Mouse (Mus musculus) midbrain, embryonic 15.5 days (tissue): ENCODE measurements at regions not wholly inside any gene's neighbourhood (a gene's known extent, or its start where the extent isn't known, plus 50 kb on each side); places are given as distances from the start of the nearest gene placed in this dataset.
"Not testable (repeated sequence)": the region's sequence is repeated elsewhere in the genome, so short reads cannot be mapped to it uniquely, and the experiment has no call there.

Source experiments
- ATAC-seq: fragments of 200-750 bp; cut with Nextera tagmentation; replicated peaks from 2 replicates; pipeline ENCODE4 v1.8.0; 2017; ENCODE audit warnings: moderate TSS enrichment
- H3K27ac ChIP-seq: fragments of 300-500 bp; sonication (generic); 2 replicates; pipeline ENCODE4 v1.5.1; 2015; ENCODE audit warnings: mild to moderate bottlenecking, inconsistent platforms
- H3K27me3 ChIP-seq: fragments of 300-500 bp; sonication (generic); replicated peaks from 2 replicates; pipeline ENCODE4 v1.6.1; 2015; ENCODE audit warnings: inconsistent platforms
- H3K36me3 ChIP-seq: fragments of 300-500 bp; sonication (generic); replicated peaks from 2 replicates; pipeline ENCODE4 v1.6.1; 2015; ENCODE audit warnings: inconsistent platforms
- H3K4me1 ChIP-seq: fragments of 300-500 bp; sonication (generic); 2 replicates; pipeline ENCODE4 v1.6.1; 2015; ENCODE audit warnings: inconsistent platforms
- H3K4me2 ChIP-seq: fragments of 300-500 bp; sonication (generic); 2 replicates; pipeline ENCODE4 v1.6.1; 2015; ENCODE audit warnings: inconsistent platforms, mild to moderate bottlenecking, moderate library complexity
- H3K4me3 ChIP-seq: fragments of 300-500 bp; sonication (generic); 2 replicates; pipeline ENCODE4 v1.5.1; 2015; ENCODE audit warnings: mild to moderate bottlenecking, inconsistent platforms
- H3K9ac ChIP-seq: fragments of 300-500 bp; sonication (generic); 2 replicates; pipeline ENCODE4 v1.6.1; 2015; ENCODE audit warnings: mild to moderate bottlenecking, inconsistent platforms
- H3K9me3 ChIP-seq: fragments of 300-500 bp; sonication (generic); 2 replicates; pipeline ENCODE4 v1.6.1; 2016; ENCODE audit warnings: inconsistent platforms
- WGBS: fragments of 180-500 bp; shearing (Covaris S2); methylation state at CpG from one replicate; pipeline ENCODE4 v1.1.7; 2015; ENCODE audit warnings: mixed read lengths; 5-methylcytosine and 5-hydroxymethylcytosine counted together

DNA sequence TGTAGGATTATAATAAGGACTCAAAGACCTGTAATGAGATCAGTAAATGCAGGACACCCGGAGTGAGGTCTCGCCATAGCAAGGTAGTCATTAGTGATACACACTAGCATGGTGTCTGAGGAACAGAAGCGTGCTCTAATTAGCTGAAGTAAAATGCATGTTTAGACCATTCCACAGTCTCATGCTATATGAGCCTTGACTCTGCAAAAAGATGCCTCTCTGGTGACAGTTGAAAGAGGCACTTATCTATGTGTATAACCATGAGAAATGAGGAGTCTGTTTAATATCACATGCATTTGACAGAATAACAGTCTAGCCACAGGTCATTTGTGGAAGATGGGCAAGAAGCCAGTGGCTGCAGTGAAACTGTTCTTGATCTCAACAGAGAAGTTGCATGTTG is 232.1 kb upstream of the Pex5l start:
- Histone ChIP-seq H3K27me3 (no peaks in the 10 kb centered on the region), H3K9ac (no peak overlapping the region), H3K27ac (no peak overlapping the region), H3K4me1 (no peaks in the 10 kb centered on the region), H3K36me3 (no peaks in the 10 kb centered on the region), H3K4me3 (no peak overlapping the region), H3K9me3 (no peaks in the 10 kb centered on the region), H3K4me2 (no peak overlapping the region)
- 76% methylated on average over 3 of the region's 3 CpGs for WGBS
- ATAC-seq: 0 out of 2 replicates have a peak, but pooled peaks have one; percentile 42

DNA sequence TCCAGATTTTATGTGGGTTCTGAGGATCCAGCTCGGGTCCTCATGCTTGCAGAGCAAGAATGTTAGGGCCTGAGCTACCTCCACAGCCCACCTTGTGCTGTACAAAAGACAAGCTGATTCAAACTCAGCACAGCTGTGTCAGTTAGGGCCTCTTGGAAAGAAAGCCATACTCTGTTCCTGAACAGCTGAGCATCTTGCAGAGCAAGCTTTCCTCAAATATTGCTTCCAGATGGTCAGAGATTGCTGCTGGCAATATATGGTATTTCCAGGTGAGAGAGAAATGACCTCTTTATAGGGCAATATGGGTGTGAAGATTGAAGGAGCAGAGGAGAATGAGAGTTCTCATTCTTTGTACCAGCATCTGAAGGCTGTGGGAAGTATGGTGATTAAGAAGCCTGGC is 229.8 kb upstream of the Pex5l start:
- WGBS: 81% methylated on average over 1 of the region's 1 CpGs
- no peaks in the 10 kb centered on the region for H3K27me3 ChIP-seq
- no peak overlapping the region for H3K9ac ChIP-seq
- H3K4me3 ChIP-seq: no peak overlapping the region
- no peaks in the 10 kb centered on the region for H3K36me3 ChIP-seq
- no peak overlapping the region for H3K27ac ChIP-seq
- H3K9me3 ChIP-seq: no peaks in the 10 kb centered on the region
- no peak overlapping the region for H3K4me2 ChIP-seq
- ATAC-seq: no peak
- H3K4me1 ChIP-seq: no peaks in the 10 kb centered on the region

DNA sequence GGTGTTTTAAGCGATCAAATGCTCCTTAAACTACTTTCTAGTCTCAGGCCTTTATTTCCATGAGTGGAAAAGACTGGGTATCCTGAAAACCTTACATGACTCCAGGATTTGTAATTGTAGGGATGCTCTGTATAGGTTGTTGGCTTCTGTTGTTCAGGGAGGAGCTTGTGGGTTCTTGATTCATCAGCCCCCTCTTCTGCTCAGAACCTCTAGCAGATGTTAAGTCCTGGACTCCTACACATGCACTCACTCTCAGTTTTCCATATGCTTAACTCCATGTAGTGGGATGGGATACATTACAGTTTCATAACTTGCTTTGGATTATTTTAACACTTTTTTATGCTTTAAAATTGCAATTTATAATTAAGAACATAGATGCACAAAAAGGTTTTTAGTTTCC is 220.5 kb upstream of the Pex5l start:
- Histone ChIP-seq H3K4me2 (no peak overlapping the region), H3K4me1 (no peaks in the 10 kb centered on the region), H3K27me3 (no peaks in the 10 kb centered on the region), H3K9ac (no peak overlapping the region), H3K4me3 (no peak overlapping the region), H3K27ac (no peak overlapping the region), H3K36me3 (no peaks in the 10 kb centered on the region), H3K9me3 (no peaks in the 10 kb centered on the region)
- WGBS: 92% methylated on average over 1 of the region's 1 CpGs
- ATAC-seq: no peak

DNA sequence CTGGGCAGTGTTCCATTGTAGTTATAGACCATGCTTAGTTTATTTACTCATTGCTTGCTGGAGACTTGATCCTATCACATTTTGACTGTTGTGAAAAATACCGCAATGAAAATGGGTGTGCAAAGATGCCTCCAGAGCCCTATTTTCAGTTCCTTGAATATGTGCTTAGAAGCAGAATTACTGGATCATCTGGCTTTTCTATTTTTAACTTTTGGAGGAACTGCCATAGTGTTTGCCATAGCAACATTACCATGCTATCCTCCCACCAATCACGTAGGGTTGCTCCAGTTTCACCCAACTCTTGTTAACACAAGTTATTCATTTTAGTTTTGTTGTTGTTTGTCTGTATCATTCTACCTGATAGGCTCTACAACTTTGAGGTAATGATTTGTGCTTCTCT is 217.0 kb upstream of the Pex5l start:
- 86% methylated on average over 2 of the region's 2 CpGs for WGBS
- no peaks in the 10 kb centered on the region for H3K36me3 ChIP-seq

DNA sequence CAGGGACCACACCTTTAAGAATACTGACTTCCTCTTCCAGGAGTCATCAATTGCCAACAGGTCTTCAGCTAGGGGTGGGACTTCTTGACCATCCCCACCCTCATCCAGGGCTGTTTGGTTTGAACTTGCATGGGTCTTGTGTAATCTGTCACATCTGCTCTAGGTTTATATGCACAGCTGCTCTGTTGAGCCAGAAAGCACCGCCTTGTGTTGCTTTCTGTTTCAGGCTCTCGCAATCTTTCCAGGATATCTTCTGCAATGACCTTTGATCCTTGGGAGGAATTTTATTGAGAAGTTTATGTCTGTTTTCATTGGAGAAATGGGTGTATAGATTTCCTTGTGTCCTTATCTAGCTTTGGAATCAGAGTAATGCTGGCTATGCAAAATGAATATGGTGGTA is 210.8 kb upstream of the Pex5l start:
- H3K4me3 ChIP-seq: no peak overlapping the region
- ATAC-seq: no peak
- H3K9ac ChIP-seq: no peak overlapping the region
- no peak overlapping the region for H3K4me2 ChIP-seq
- H3K36me3 ChIP-seq: no peaks in the 10 kb centered on the region
- H3K27me3 ChIP-seq: no peaks in the 10 kb centered on the region
- 95% methylated on average over 2 of the region's 2 CpGs for WGBS
- H3K9me3 ChIP-seq: no peaks in the 10 kb centered on the region
- H3K27ac ChIP-seq: no peak overlapping the region
- H3K4me1 ChIP-seq: no peaks in the 10 kb centered on the region

More for the DNA sequence above, 217.0 kb upstream of the Pex5l start:
- H3K4me2 ChIP-seq: no peak overlapping the region
- no peak overlapping the region for H3K9ac ChIP-seq
- no peak overlapping the region for H3K27ac ChIP-seq
- no peaks in the 10 kb centered on the region for H3K27me3 ChIP-seq
- ATAC-seq: no peak
- H3K9me3 ChIP-seq: no peaks in the 10 kb centered on the region
- H3K4me1 ChIP-seq: no peaks in the 10 kb centered on the region
- no peak overlapping the region for H3K4me3 ChIP-seq

DNA sequence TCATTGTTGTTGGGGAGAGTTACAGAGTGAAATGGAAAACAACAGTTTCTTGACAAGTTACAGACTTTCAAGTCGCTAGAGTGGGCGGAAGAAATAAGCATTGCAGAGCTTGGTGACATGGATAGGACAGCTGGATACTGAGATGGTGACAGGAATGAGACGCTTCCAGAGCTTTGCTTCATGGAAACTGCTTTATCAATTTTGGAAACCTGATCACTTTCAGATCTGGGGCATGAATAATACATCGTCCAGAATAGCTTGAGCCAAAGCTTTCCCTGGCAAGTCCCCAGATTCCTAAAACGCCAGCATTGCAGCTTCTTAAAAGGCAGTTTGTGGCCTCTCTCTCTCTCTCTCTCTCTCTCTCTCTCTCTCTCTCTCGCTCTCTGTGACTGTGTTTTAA is 207.9 kb upstream of the Pex5l start:
- WGBS: 62% methylated on average over 6 of the region's 6 CpGs
- Histone ChIP-seq H3K9me3 (no peaks in the 10 kb centered on the region), H3K4me2 (no peak overlapping the region), H3K27me3 (no peaks in the 10 kb centered on the region), H3K9ac (no peak overlapping the region), H3K27ac (no peak overlapping the region), H3K4me1 (no peaks in the 10 kb centered on the region), H3K4me3 (no peak overlapping the region), H3K36me3 (no peaks in the 10 kb centered on the region)
- no peak for ATAC-seq

DNA sequence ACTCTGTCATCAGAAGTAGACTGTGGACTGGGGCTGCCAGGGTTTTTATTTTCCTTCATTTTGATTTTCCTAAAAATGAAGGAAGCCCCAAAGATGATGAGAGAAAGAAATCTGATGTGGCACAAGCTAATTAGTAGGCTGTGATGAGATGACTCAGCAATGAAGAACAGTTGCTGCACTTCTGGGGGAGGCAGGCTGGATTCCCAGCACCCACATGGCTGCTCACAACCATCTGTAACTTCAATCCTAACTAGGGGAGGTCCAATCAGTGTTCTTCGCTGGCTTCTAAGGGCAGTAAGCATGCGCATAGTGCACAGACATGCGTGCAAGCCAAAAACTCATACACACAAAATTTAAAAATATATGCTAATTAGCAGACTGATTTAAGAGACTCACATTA is 191.0 kb upstream of the Pex5l start:
- Histone ChIP-seq H3K4me2 (no peak overlapping the region), H3K27me3 (no peaks in the 10 kb centered on the region), H3K4me1 (no peaks in the 10 kb centered on the region), H3K27ac (no peak overlapping the region), H3K9me3 (no peaks in the 10 kb centered on the region), H3K4me3 (no peak overlapping the region), H3K9ac (no peak overlapping the region), H3K36me3 (no peaks in the 10 kb centered on the region)
- 87% methylated on average over 3 of the region's 3 CpGs for WGBS
- no peak for ATAC-seq

DNA sequence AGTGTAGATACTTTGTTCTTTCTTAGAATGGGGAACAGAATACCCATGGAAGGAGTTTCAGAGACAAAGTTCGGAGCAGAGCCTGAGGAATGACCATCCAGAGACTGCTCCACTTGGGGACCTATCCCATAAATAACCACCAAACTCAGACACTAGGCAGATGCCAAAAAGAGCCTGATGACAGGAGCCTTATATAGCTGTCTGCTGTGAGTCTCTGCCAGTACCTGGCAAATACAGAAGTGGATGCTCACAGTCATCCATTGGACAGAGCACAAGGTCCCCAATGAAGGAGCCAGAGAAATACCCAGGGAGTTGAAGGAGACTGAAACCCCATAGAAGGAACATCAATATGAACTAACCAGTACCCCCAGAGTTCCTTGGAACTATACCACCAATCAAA is 174.6 kb upstream of the Pex5l start:
- H3K4me1 ChIP-seq, H3K27ac ChIP-seq, H3K9me3 ChIP-seq, H3K36me3 ChIP-seq, H3K27me3 ChIP-seq, H3K9ac ChIP-seq, H3K4me3 ChIP-seq, ATAC-seq, H3K4me2 ChIP-seq: not testable (repeated sequence)
- WGBS: 88% methylated on average over 1 of the region's 1 CpGs

DNA sequence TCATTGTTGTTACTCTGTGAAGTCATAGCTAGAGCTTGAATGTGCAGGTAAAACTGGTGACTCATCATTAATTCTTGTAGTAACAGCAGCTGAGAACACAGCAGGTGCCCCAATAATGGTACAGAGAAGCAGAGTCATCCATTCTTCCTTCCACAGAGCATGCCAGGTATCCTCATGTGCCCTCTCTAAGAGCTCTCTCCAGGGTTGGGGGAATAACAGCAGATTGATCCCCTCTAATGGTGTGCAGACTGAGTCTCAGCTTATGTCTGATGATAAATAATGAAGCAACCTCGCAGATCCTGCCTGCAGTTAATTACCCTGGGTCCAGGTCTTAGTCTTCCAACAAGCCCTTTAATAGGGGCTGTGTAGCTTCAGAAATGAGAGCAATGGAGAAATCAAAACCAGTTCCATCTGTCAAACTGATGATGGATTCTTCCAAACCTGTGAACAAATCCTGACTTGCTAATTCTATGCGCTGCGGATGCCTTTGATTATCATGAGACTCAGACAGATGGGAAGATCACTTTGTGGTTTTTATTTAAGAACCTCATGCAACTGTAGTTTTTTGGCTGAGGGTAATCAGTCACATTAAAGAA is 169.3 kb upstream of the Pex5l start:
- Histone ChIP-seq H3K27me3 (no peaks in the 10 kb centered on the region), H3K36me3 (no peaks in the 10 kb centered on the region), H3K9ac (no peak overlapping the region), H3K4me2 (no peak overlapping the region), H3K27ac (no peak overlapping the region), H3K4me1 (no peaks in the 10 kb centered on the region), H3K9me3 (no peaks in the 10 kb centered on the region), H3K4me3 (no peak overlapping the region)
- ATAC-seq: no peak
- WGBS: 76% methylated on average over 3 of the region's 3 CpGs

DNA sequence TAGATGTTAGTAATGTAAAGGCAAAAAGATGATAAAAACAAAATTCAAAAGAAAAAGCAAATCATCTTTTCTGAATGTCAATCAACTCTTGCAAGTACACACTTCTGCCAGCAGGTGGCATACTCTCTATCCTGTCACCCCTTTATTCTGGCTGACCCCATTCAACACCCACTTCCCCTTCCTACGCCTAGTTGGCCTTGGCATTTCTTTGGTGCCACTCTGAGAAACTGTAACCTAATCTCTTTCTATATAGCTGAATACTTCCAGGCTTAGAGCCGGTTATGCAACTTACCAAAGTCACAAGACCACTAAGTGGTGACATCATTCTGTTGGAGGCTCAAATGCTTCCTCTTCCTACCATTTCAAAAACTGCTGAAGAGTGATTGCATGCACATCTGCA is 165.2 kb upstream of the Pex5l start:
- no peak overlapping the region for H3K4me2 ChIP-seq
- no peaks in the 10 kb centered on the region for H3K27me3 ChIP-seq
- 50% methylated on average over 2 of the region's 2 CpGs for WGBS
- H3K4me3 ChIP-seq: no peak overlapping the region
- H3K36me3 ChIP-seq: no peaks in the 10 kb centered on the region
- no peak overlapping the region for H3K9ac ChIP-seq
- no peaks in the 10 kb centered on the region for H3K4me1 ChIP-seq
- no peaks in the 10 kb centered on the region for H3K9me3 ChIP-seq
- no peak for ATAC-seq
- no peak overlapping the region for H3K27ac ChIP-seq

DNA sequence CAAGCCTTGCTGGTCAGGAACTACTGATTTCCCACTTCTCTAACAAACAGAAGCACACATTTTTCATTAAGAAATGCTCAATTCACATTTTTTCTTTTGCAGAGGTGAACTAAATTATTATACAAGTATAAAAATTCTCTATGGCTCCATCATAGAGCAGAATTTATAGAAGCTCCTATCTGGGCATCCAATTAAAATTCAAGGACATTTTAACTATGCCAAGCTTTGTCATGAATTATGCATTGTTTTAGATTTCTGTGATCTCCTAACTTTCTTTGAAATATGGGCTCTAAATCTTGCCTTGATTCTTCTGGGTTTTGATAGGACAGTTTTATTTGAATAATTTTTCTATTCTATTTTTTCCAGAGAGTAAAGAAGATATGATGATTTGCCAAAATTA is 163.1 kb upstream of the Pex5l start:
- no peak overlapping the region for H3K4me3 ChIP-seq
- H3K9me3 ChIP-seq: no peaks in the 10 kb centered on the region
- no peak overlapping the region for H3K4me2 ChIP-seq
- ATAC-seq: no peak; the same call in 1 of the 2 replicates
- H3K36me3 ChIP-seq: no peaks in the 10 kb centered on the region
- H3K27me3 ChIP-seq: no peaks in the 10 kb centered on the region
- no peak overlapping the region for H3K9ac ChIP-seq
- no peaks in the 10 kb centered on the region for H3K4me1 ChIP-seq
- no peak overlapping the region for H3K27ac ChIP-seq

DNA sequence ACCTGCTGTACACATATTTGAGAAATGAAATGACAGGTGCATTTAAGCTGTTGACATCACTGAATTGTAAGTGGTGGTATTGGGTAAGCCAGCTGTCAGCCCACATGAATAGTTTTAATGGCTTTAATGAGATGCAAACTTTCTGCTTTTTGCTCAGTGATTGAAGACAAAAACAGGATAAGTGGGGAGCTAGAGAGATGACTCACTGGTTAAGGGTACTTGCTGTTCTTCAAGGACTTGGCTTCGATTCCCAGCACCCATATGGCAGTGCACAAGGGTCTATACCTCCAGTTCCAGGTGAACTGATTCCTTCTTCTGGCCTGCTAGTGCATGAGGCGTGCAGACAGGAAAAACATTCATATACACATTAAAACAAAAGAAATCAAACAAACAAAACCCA is 162.7 kb upstream of the Pex5l start:
- Histone ChIP-seq H3K36me3 (no peaks in the 10 kb centered on the region), H3K4me1 (no peaks in the 10 kb centered on the region), H3K9ac (no peak overlapping the region), H3K27ac (no peak overlapping the region), H3K27me3 (no peaks in the 10 kb centered on the region), H3K4me3 (no peak overlapping the region), H3K4me2 (no peak overlapping the region), H3K9me3 (no peaks in the 10 kb centered on the region)
- no peak for ATAC-seq
- 79% methylated on average over 2 of the region's 2 CpGs for WGBS

DNA sequence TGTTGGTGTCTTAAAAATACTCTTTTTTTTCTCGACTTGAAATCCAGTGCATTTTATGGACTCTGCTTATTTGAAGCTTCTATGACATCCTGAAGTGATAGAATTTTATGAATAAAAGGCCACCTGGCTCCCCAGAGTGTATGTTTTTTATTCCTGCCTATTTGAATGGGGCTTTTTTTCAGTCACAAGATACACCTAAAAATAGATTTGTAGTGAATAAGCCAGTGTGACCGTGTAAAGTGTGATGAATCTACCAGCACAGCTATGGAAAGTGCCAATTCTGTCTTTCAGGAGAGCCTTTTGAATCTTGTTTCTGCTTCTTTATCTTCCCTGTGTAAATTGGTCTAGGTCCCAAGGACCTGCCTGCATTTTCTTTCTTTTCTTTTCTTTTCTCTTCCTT is 119.8 kb upstream of the Pex5l start:
- Histone ChIP-seq H3K4me2 (no peak overlapping the region), H3K9ac (no peak overlapping the region), H3K27me3 (no peaks in the 10 kb centered on the region), H3K4me1 (no peaks in the 10 kb centered on the region), H3K27ac (no peak overlapping the region), H3K9me3 (no peaks in the 10 kb centered on the region), H3K36me3 (no peaks in the 10 kb centered on the region), H3K4me3 (no peak overlapping the region)
- no peak for ATAC-seq
- WGBS: 68% methylated on average over 2 of the region's 2 CpGs
